Mouse (Mus musculus): ENCODE results near the gene Serac1. TPM values are rescaled to one million over a fixed set of nuclear protein-coding genes. Genes with fewer than 3 reads are reported as not detected.

The Serac1 gene
- polyA plus RNA-seq, 1 experiment from 2014 or later, result 6.2 TPM

DNA sequence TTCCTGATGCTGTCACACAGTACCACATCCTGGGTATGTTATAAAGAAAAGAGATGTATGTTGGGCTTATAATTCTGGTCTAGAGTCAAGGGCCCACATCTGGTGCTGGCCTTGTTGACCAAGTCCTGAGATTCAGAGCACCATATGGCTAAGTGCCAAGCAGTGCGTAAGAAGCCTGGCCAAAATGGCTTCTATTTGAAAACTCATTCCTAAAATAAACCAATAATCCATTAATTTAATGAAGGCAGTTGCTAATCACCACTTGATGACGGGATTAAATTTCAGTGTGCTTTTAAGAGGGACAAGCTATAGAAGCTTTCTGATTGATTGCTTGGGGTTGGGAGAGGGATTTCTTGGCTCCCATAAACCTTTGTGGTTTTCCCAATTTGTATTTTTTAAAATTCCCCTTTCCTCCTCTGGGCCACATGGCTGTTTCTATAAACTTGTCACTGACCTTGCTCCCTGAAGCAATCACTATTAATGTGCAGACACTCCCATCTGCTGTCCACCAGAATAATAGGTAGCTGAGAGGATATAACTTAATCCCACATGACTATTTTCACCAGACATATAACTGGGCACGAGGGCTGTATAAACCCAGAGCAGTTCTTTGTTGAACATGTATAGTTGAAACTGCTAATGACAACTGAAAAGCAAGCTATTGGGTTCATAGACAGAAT is 85.8 kb downstream of the Serac1 start:
- WGBS, result 75% methylated on average over 3 of the region's 3 CpGs

GRCm38 (mm10) chr17:5992866-5993580 is 86.5 kb downstream of the Serac1 start:
- ATAC-seq (replicated peaks; ENCODE audit: insufficient number of reproducible peaks, low FRiP score, low TSS enrichment, low read depth) (no peak), DNase-seq (ENCODE audit: low spot score) (no peak)
- Histone ChIP-seq H3K9ac (replicated peaks; ENCODE audit: low read length) (no peak overlapping the region), H3K27ac (replicated peaks; ENCODE audit: low read depth, low read length) (no peak overlapping the region), H3K4me1 (ENCODE audit: control insufficient read depth, insufficient read depth, low read length) (peaks cover 2% of the 10 kb centered on the region; the same call in 1 of the 2 replicates), H3K36me3 (replicated peaks; ENCODE audit: control insufficient read depth, insufficient read depth, low read depth, low read length) (no peaks in the 10 kb centered on the region), H3K4me2 (ENCODE audit: low read depth, low read length) (no peak overlapping the region), H3K27me3 (ENCODE audit: control insufficient read depth, insufficient read depth, low read length) (no peaks in the 10 kb centered on the region), H3K4me3 (ENCODE audit: low read depth, low read length) (no peak overlapping the region), H3K9me3 (replicated peaks; ENCODE audit: control insufficient read depth, low read length) (no peaks in the 10 kb centered on the region)
- 53% methylated on average over 5 of the region's 5 CpGs for WGBS

More for the DNA sequence above, 85.8 kb downstream of the Serac1 start:
- Histone ChIP-seq H3K4me2 (ENCODE audit: low read depth, low read length) (no peak overlapping the region), H3K4me3 (ENCODE audit: low read depth, low read length) (no peak overlapping the region), H3K36me3 (replicated peaks; ENCODE audit: control insufficient read depth, insufficient read depth, low read depth, low read length) (no peaks in the 10 kb centered on the region), H3K9ac (replicated peaks; ENCODE audit: low read length) (no peak overlapping the region), H3K4me1 (ENCODE audit: control insufficient read depth, insufficient read depth, low read length) (no peaks in the 10 kb centered on the region), H3K27me3 (ENCODE audit: control insufficient read depth, insufficient read depth, low read length) (no peaks in the 10 kb centered on the region), H3K27ac (replicated peaks; ENCODE audit: low read depth, low read length) (no peak overlapping the region), H3K9me3 (replicated peaks; ENCODE audit: control insufficient read depth, low read length) (no peaks in the 10 kb centered on the region)
- DNase-seq (ENCODE audit: low spot score) (no peak), ATAC-seq (replicated peaks; ENCODE audit: insufficient number of reproducible peaks, low FRiP score, low TSS enrichment, low read depth) (no peak)

Other genes starting within 250 kb of the Serac1 start
- gene Snx9, start 238.4 kb downstream of the Serac1 start, polyA plus RNA-seq (2014; fragmentation: Nextera tagmentation; extraction: Ambion mirVana), result 30.4 and 31.2 TPM in 2 replicates
- gene Synj2, start 138.5 kb downstream of the Serac1 start, polyA plus RNA-seq (2014; fragmentation: Nextera tagmentation; extraction: Ambion mirVana), result 1.9 and 2.0 TPM in 2 replicates
- gene Gtf2h5, start within 50 bp of the Serac1 start, polyA plus RNA-seq (2014; fragmentation: Nextera tagmentation; extraction: Ambion mirVana), result 170 and 180 TPM in 2 replicates
- 86.2 and 92.3 TPM in 2 replicates for gene Tulp4, start 26.7 kb upstream of the Serac1 start, polyA plus RNA-seq (2014; fragmentation: Nextera tagmentation; extraction: Ambion mirVana)
- 21.2 and 23.4 TPM in 2 replicates for gene Tmem181a, start 177.1 kb upstream of the Serac1 start, polyA plus RNA-seq (2014; fragmentation: Nextera tagmentation; extraction: Ambion mirVana)
- 25.3 and 27.0 TPM in 2 replicates for gene Dynlt1a, start 237.8 kb upstream of the Serac1 start, polyA plus RNA-seq (2014; fragmentation: Nextera tagmentation; extraction: Ambion mirVana)

All from embryonic facial prominence, embryonic 11.5 days (tissue).